Mouse (Mus musculus) embryo, embryonic 9.5 days (tissue): Measurements from ENCODE around the gene Terf2ip.
A peak's percentile ranks its signal among the peaks of the same experiment; 100 is the strongest.

Source experiments
- DNase-seq: peaks from one replicate; pipeline ENCODE4 v3.0.0-alpha.2; 2017; ENCODE audit errors: extremely low spot score

Terf2ip gene

GRCm38 (mm10) chr8:112009558-112009957, 1.6 kb upstream of the Terf2ip start:
- DNase-seq = no peak

DNA sequence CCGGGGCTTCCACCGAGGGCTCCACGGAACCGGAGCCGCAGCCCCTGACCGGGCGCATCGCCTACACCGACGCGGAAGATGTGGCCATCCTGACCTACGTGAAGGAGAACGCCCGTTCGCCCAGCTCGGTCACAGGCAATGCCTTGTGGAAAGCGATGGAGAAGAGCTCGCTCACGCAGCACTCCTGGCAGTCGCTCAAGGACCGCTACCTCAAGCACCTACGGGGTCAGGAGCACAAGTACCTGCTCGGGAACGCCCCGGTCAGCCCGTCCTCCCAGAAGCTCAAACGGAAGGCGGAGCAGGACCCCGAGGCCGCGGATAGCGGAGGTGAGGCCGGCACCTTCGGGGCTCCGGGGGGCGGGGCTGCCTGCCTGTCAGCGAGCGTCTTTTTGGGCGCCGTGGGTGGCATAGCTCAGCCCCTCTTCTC, 631 bp downstream of the Terf2ip start:
- DNase-seq = peak; percentile 44

GRCm38 (mm10) chr8:112014936-112015335, 3.7 kb downstream of the Terf2ip start, which contains the start of gene Gm6793:
Gm6793 (minus strand) TSS chr8:112015036.
- no peak for DNase-seq

- no peak for DNase-seq
Measured at GRCm38 (mm10) chr8:112029455-112029854, 18.3 kb downstream of the Terf2ip start.

GRCm38 (mm10) chr8:112030663-112031062, 19.5 kb downstream of the Terf2ip start:
- DNase-seq = no peak

GRCm38 (mm10) chr8:112033071-112033470, 21.9 kb downstream of the Terf2ip start:
- no peak for DNase-seq

- DNase-seq = peak; percentile 67
Measured at GRCm38 (mm10) chr8:112034603-112035002, 23.4 kb downstream of the Terf2ip start.

- no peak for DNase-seq
Measured at GRCm38 (mm10) chr8:112037521-112037920, 26.3 kb downstream of the Terf2ip start.

GRCm38 (mm10) chr8:112045182-112045581, 34.0 kb downstream of the Terf2ip start:
- DNase-seq = no peak

GRCm38 (mm10) chr8:112045896-112046295, 34.7 kb downstream of the Terf2ip start:
- DNase-seq = peak; percentile 77

GRCm38 (mm10) chr8:112048293-112048692, 37.1 kb downstream of the Terf2ip start:
- DNase-seq = no peak

GRCm38 (mm10) chr8:112049984-112050383, 38.8 kb downstream of the Terf2ip start:
- DNase-seq = no peak

GRCm38 (mm10) chr8:112051537-112051936, 40.3 kb downstream of the Terf2ip start:
- no peak for DNase-seq

DNA sequence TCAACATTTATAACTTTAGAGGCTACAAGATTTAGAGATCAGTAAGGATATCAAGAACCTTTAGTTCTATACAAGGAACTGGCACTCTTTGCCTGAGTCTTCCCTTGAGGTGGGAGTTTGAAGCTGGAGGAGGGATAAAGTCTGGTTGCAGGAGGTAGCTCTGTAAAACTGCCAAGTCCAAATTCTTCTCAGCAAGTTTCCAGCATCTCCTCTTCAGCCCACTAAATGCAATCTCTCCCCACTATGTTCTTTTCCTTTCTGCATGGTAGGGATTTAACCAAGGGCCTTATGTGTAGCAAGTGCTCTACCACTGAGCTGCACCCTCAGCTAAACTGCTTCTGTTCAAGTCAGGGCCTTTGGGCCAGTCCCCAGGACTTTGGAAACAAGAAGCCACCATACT, 43.3 kb downstream of the Terf2ip start:
- DNase-seq = no peak

GRCm38 (mm10) chr8:112061372-112061771, 50.2 kb downstream of the Terf2ip start:
- DNase-seq = peak; percentile 55
